Comparison of ENCODE assay signal across 8 mouse cellular contexts in genomic region chr7:112226446-112227265, GRCm38 (mm10). TPM values are rescaled to one million over a fixed set of nuclear protein-coding genes. Genes with fewer than 3 reads are reported as not detected.
DNase-seq lines count a peak whose midpoint lies in the region; TF ChIP-seq lines count a peak whose summit lies in the region.

No protein-coding gene starts in this region.

- H3K4me2 ChIP-seq in myocyte (ENCODE audit: low read depth), result peak overlapping the region; percentile 80

- peak overlapping the region; percentile 58 for H3K4me3 ChIP-seq in myocyte

- H3K36me3 ChIP-seq in myocyte (ENCODE audit: control insufficient read depth, insufficient read depth), result no peaks in the 10 kb centered on the region

- H3K27me3 ChIP-seq in myocyte (ENCODE audit: control insufficient read depth, insufficient read depth, insufficient read length), result no peaks in the 10 kb centered on the region

- peak overlapping the region; percentile 34 for H3ac ChIP-seq in myocyte (ENCODE audit: control insufficient read depth, insufficient read length)

- intact Hi-C loops in heart, postnatal 14 days (cut with DNase I), result no loop called here

- H3K79me2 ChIP-seq in myocyte (ENCODE audit: control insufficient read depth, insufficient read depth), result peaks cover 54% of the 10 kb centered on the region

- peak; percentile 53 for DNase-seq in gastrocnemius, adult 18-20 months (ENCODE audit: low spot score)
- no peak for DNase-seq in gastrocnemius, adult 8-10 months (ENCODE audit: low spot score in 2 of 2)
- DNase-seq in embryo, embryonic 9.5 days (ENCODE audit: extremely low spot score), result peak; percentile 66
- peak; percentile 61 to 63 for DNase-seq in heart, postnatal 14 days
- DNase-seq in liver, result peak; percentile 26
- DNase-seq in spleen, postnatal 36 days (ENCODE audit: low spot score in 2 of 2), result no peak
- DNase-seq in ovary, postnatal 10 days (ENCODE audit: low spot score), result no peak

- TF ChIP-seq POLR2A in myocyte (IDR thresholded peaks at IDR 0.05; ENCODE audit: insufficient read length, low read depth), result peak; percentile 33

TF ChIP-seq in myocyte, 11 proteins besides CTCF, POLR2A, EP300 and RAD21:
- TF ChIP-seq TCF12 (IDR thresholded peaks at IDR 0.05; ENCODE audit: insufficient read depth, poor library complexity, severe bottlenecking) (no peak), MAX (IDR thresholded peaks at IDR 0.05; ENCODE audit: low read depth) (no peak), MYOG (IDR thresholded peaks at IDR 0.05; ENCODE audit: control insufficient read depth in 1 of 3, insufficient read depth in 1 of 3, insufficient read length in 2 of 3, low read depth in 2 of 3) (peak in 2 of 3 experiments; percentile 58 to 85), POLR2AphosphoS2 (IDR thresholded peaks at IDR 0.05; ENCODE audit: insufficient read length, low read depth) (no peak), USF1 (IDR thresholded peaks at IDR 0.05; ENCODE audit: low read depth) (no peak), SRF (IDR thresholded peaks at IDR 0.05; ENCODE audit: control insufficient read depth, insufficient read length, low read depth) (no peak), CEBPB (IDR thresholded peaks at IDR 0.05; ENCODE audit: insufficient read depth, poor library complexity, severe bottlenecking) (no peak), TCF3 (IDR thresholded peaks at IDR 0.05; ENCODE audit: insufficient read length, low read depth) (no peak), REST (IDR thresholded peaks at IDR 0.05; ENCODE audit: insufficient read depth, insufficient read length) (no peak), MYOD1 (IDR thresholded peaks at IDR 0.05; ENCODE audit: control insufficient read depth in 1 of 3, insufficient read length in 2 of 3, low read depth in 2 of 3) (peak in 2 of 3 experiments; percentile 60 to 69), E2F4 (IDR thresholded peaks at IDR 0.05; ENCODE audit: insufficient read depth) (no peak)

RNA-seq across cellular contexts. Expression of gene Mical2, which starts 1.0 kb away (rescaled TPM):
- total RNA-seq in gastrocnemius, adult 18-20 months (2021), result 100 to 1,000 TPM; 166 to 180 TPM
- total RNA-seq in gastrocnemius, adult 8-10 months (2022), result 100 to 1,000 TPM; 172 to 236 (median 206) TPM
- 100 to 1,000 TPM; 105 to 127 TPM for total RNA-seq in heart, postnatal 14 days (2021)
- 34.8 TPM for polyA plus RNA-seq in myocyte (2012; fragmentation: generic; extraction: Trizol)

Comparison
In these comparisons a context has a peak if more than half of its experiments do, and no peak if none do; other contexts are left out.
1. DNase-seq: peak in gastrocnemius, adult 18-20 months (single experiment), embryo, embryonic 9.5 days (single experiment), heart, postnatal 14 days (2 of 2) and liver (single experiment); none in gastrocnemius, adult 8-10 months (0 of 2), spleen, postnatal 36 days (0 of 2) and ovary, postnatal 10 days (single experiment).